Mouse (Mus musculus): ENCODE measurements at regions not wholly inside any gene's neighbourhood (a gene's known extent, or its start where the extent isn't known, plus 50 kb on each side); places are given as distances from the start of the nearest gene placed in this dataset.

GRCm38 (mm10) chr10:56597382-56597781 is 220.3 kb downstream of the Gja1 start:
- TF ChIP-seq POLR2A (IDR thresholded peaks at IDR 0.05; ENCODE audit: extremely low read depth, insufficient read depth, low read length) (no peak), CTCF (IDR thresholded peaks at IDR 0.05; ENCODE audit: extremely low read depth, insufficient read depth, low read length) (no peak)
